Mouse (Mus musculus) embryonic facial prominence, embryonic 13.5 days (tissue): Measurements from ENCODE around the gene Asb18. TPM values are rescaled to one million over a fixed set of nuclear protein-coding genes. Genes with fewer than 3 reads are reported as not detected.
A peak's percentile ranks its signal among the peaks of the same experiment; 100 is the strongest.

Source experiments
- ATAC-seq: fragments of 200-750 bp; cut with Nextera tagmentation; 2 replicates; pipeline ENCODE4 v1.8.0; 2017; ENCODE audit warnings: low read depth; ENCODE audit not compliant: insufficient number of reproducible peaks, insufficient read depth, low FRiP score, low TSS enrichment
- H3K27ac ChIP-seq: fragments of 300-500 bp; sonication (generic); 2 replicates; pipeline ENCODE4 v1.5.1; 2015; ENCODE audit warnings: moderate library complexity, mild to moderate bottlenecking, inconsistent platforms
- H3K27me3 ChIP-seq: fragments of 300-500 bp; sonication (generic); 2 replicates; pipeline ENCODE4 v1.6.1; 2015; ENCODE audit warnings: mild to moderate bottlenecking, inconsistent platforms
- H3K36me3 ChIP-seq: fragments of 300-500 bp; sonication (generic); 2 replicates; pipeline ENCODE4 v1.6.1; 2015; ENCODE audit warnings: mild to moderate bottlenecking, inconsistent platforms
- H3K4me1 ChIP-seq: fragments of 300-500 bp; sonication (generic); 2 replicates; pipeline ENCODE4 v1.6.1; 2015; ENCODE audit warnings: inconsistent platforms
- H3K4me2 ChIP-seq: fragments of 300-500 bp; sonication (generic); 2 replicates; pipeline ENCODE4 v1.6.1; 2015; ENCODE audit warnings: moderate library complexity, mild to moderate bottlenecking, inconsistent platforms
- H3K4me3 ChIP-seq: fragments of 300-500 bp; sonication (generic); 2 replicates; pipeline ENCODE4 v1.5.1; 2015; ENCODE audit warnings: mild to moderate bottlenecking, inconsistent platforms
- H3K9ac ChIP-seq: fragments of 300-500 bp; sonication (generic); 2 replicates; pipeline ENCODE4 v1.6.1; 2015; ENCODE audit warnings: mild to moderate bottlenecking, inconsistent platforms
- H3K9me3 ChIP-seq: fragments of 300-500 bp; sonication (generic); 2 replicates; pipeline ENCODE4 v1.6.1; 2016; ENCODE audit warnings: inconsistent platforms
- WGBS: fragments of 180-500 bp; shearing (Covaris S2); methylation state at CpG from one replicate; pipeline ENCODE4 v1.1.7; 2015; ENCODE audit warnings: mixed read lengths; 5-methylcytosine and 5-hydroxymethylcytosine counted together
- polyA plus RNA-seq: library from polyadenylated mRNA; unstranded; fragments of >200 nt; fragmentation: Nextera tagmentation; extraction: Ambion mirVana; gene quantifications from 2 replicates; pipeline ENCODE4 v1.2.1, GENCODE M21; 2015

The Asb18 gene
- polyA plus RNA-seq, 1 experiment from 2014 or later = not detected

- peaks cover 98% of the 10 kb centered on the region for H3K27me3 ChIP-seq
- no peak overlapping the region for H3K27ac ChIP-seq
- 2% methylated on average over 19 of the region's 19 CpGs for WGBS
- H3K36me3 ChIP-seq = no peaks in the 10 kb centered on the region
- no peak overlapping the region for H3K9ac ChIP-seq
- no peak overlapping the region for H3K4me2 ChIP-seq
- no peak for ATAC-seq
- no peaks in the 10 kb centered on the region for H3K9me3 ChIP-seq
- peaks cover 53% of the 10 kb centered on the region for H3K4me1 ChIP-seq
- H3K4me3 ChIP-seq = no peak overlapping the region; the same call in 1 of the 2 replicates
Measured at GRCm38 (mm10) chr1:89932021-89932423, 82.4 kb downstream of the Asb18 start.

- H3K27ac ChIP-seq = no peak within 1 kb of the TSS
- peak within 1 kb of the TSS; percentile 47 for H3K4me3 ChIP-seq
- H3K4me2 ChIP-seq = peak within 1 kb of the TSS; percentile 73
- H3K4me1 ChIP-seq = peaks cover 54% of the 10 kb centered on the region
- H3K9me3 ChIP-seq = no peaks in the 10 kb centered on the region
- peaks cover 98% of the 10 kb centered on the region for H3K27me3 ChIP-seq
- peak; percentile 38; the same call in 1 of the 2 replicates for ATAC-seq
- H3K9ac ChIP-seq = peak within 1 kb of the TSS; percentile 58
- under 1% methylated on average over 33 of the region's 33 CpGs for WGBS
- no peaks in the 10 kb centered on the region for H3K36me3 ChIP-seq
Measured at GRCm38 (mm10) chr1:89931120-89931519, 83.3 kb downstream of the Asb18 start, which contains the start of gene Gbx2. TSS of gene Gbx2 (minus strand) at chr1:89931179.

GRCm38 (mm10) chr1:89930551-89930950 lies 83.9 kb downstream of the Asb18 start:
- ATAC-seq = 0 out of 2 replicates have a peak, but pooled peaks have one; percentile 17
- peak overlapping the region; percentile 73 for H3K4me2 ChIP-seq
- H3K9me3 ChIP-seq = no peaks in the 10 kb centered on the region
- peak overlapping the region; percentile 58 for H3K9ac ChIP-seq
- peaks cover 51% of the 10 kb centered on the region for H3K4me1 ChIP-seq
- H3K27me3 ChIP-seq = peaks cover 98% of the 10 kb centered on the region
- H3K4me3 ChIP-seq = peak overlapping the region; percentile 47
- WGBS = under 1% methylated on average over 43 of the region's 45 CpGs
- H3K27ac ChIP-seq = no peak overlapping the region
- H3K36me3 ChIP-seq = no peaks in the 10 kb centered on the region

- WGBS = under 1% methylated on average over 55 of the region's 55 CpGs
- no peak overlapping the region for H3K27ac ChIP-seq
- H3K4me2 ChIP-seq = peak overlapping the region; percentile 73
- peaks cover 98% of the 10 kb centered on the region for H3K27me3 ChIP-seq
- peaks cover 47% of the 10 kb centered on the region for H3K4me1 ChIP-seq
- H3K4me3 ChIP-seq = peak overlapping the region; percentile 47
- no peaks in the 10 kb centered on the region for H3K36me3 ChIP-seq
- H3K9me3 ChIP-seq = no peaks in the 10 kb centered on the region
- peak overlapping the region; percentile 58 for H3K9ac ChIP-seq
- ATAC-seq = no peak
Measured at GRCm38 (mm10) chr1:89929721-89930505, 84.6 kb downstream of the Asb18 start.

GRCm38 (mm10) chr1:89929181-89929580 lies 85.3 kb downstream of the Asb18 start:
- Histone ChIP-seq H3K4me3 (peak overlapping the region; percentile 17), H3K9me3 (no peaks in the 10 kb centered on the region), H3K4me1 (peaks cover 45% of the 10 kb centered on the region), H3K27ac (no peak overlapping the region), H3K9ac (no peak overlapping the region), H3K27me3 (peaks cover 98% of the 10 kb centered on the region), H3K36me3 (no peaks in the 10 kb centered on the region), H3K4me2 (peak overlapping the region; percentile 31)
- WGBS = 3% methylated on average over 6 of the region's 6 CpGs
- no peak for ATAC-seq

- Histone ChIP-seq H3K27me3 (peaks cover 98% of the 10 kb centered on the region), H3K9me3 (no peaks in the 10 kb centered on the region), H3K4me3 (peak overlapping the region; percentile 17), H3K4me2 (peak overlapping the region; percentile 31), H3K4me1 (peaks cover 41% of the 10 kb centered on the region), H3K27ac (no peak overlapping the region), H3K36me3 (no peaks in the 10 kb centered on the region), H3K9ac (no peak overlapping the region)
- no peak for ATAC-seq
- WGBS = 5% methylated on average over 25 of the region's 25 CpGs
Measured at GRCm38 (mm10) chr1:89928676-89929075, 85.8 kb downstream of the Asb18 start.

- peaks cover 100% of the 10 kb centered on the region for H3K27me3 ChIP-seq
- H3K4me1 ChIP-seq = peaks cover 51% of the 10 kb centered on the region
- no peak overlapping the region for H3K9ac ChIP-seq
- H3K4me3 ChIP-seq = peak overlapping the region; percentile 34
- H3K4me2 ChIP-seq = peak overlapping the region; percentile 52
- no peak for ATAC-seq
- WGBS = under 1% methylated on average over 36 of the region's 36 CpGs
- H3K27ac ChIP-seq = no peak overlapping the region
- H3K9me3 ChIP-seq = no peaks in the 10 kb centered on the region
- H3K36me3 ChIP-seq = no peaks in the 10 kb centered on the region
Measured at GRCm38 (mm10) chr1:89927061-89927661, 87.3 kb downstream of the Asb18 start.

GRCm38 (mm10) chr1:89926583-89927060 lies 87.8 kb downstream of the Asb18 start:
- H3K4me1 ChIP-seq = peaks cover 51% of the 10 kb centered on the region

GRCm38 (mm10) chr1:89925501-89926190 lies 88.8 kb downstream of the Asb18 start:
- 15% methylated on average over 12 of the region's 12 CpGs for WGBS
- ATAC-seq = no peak
- H3K27me3 ChIP-seq = peaks cover 100% of the 10 kb centered on the region

More at GRCm38 (mm10) chr1:89926583-89927060, 87.8 kb downstream of the Asb18 start:
- Histone ChIP-seq H3K4me3 (peak overlapping the region; percentile 34), H3K9me3 (no peaks in the 10 kb centered on the region), H3K36me3 (no peaks in the 10 kb centered on the region), H3K9ac (no peak overlapping the region), H3K27me3 (peaks cover 100% of the 10 kb centered on the region), H3K27ac (no peak overlapping the region), H3K4me2 (peak overlapping the region; percentile 52)
- ATAC-seq = no peak
- WGBS = 5% methylated on average over 9 of the region's 9 CpGs

GRCm38 (mm10) chr1:89923642-89924020 lies 90.8 kb downstream of the Asb18 start:
- H3K4me3 ChIP-seq = peak overlapping the region; percentile 20
- no peak for ATAC-seq

More at GRCm38 (mm10) chr1:89925501-89926190, 88.8 kb downstream of the Asb18 start:
- Histone ChIP-seq H3K9ac (no peak overlapping the region), H3K27ac (no peak overlapping the region), H3K4me1 (peaks cover 41% of the 10 kb centered on the region), H3K9me3 (no peaks in the 10 kb centered on the region), H3K4me2 (no peak overlapping the region), H3K4me3 (no peak overlapping the region), H3K36me3 (no peaks in the 10 kb centered on the region)

More at GRCm38 (mm10) chr1:89923642-89924020, 90.8 kb downstream of the Asb18 start:
- Histone ChIP-seq H3K27me3 (peaks cover 100% of the 10 kb centered on the region), H3K9ac (no peak overlapping the region), H3K27ac (no peak overlapping the region), H3K36me3 (no peaks in the 10 kb centered on the region), H3K4me2 (peak overlapping the region; percentile 35), H3K9me3 (no peaks in the 10 kb centered on the region; the same call in 1 of the 2 replicates), H3K4me1 (peaks cover 22% of the 10 kb centered on the region)
- 7% methylated on average over 14 of the region's 14 CpGs for WGBS
